Mouse (Mus musculus) G1E (cell line): ENCODE data around the gene Tmem19.

Experiments used
- CTCF ChIP-seq: IDR thresholded peaks from 2 replicates; pipeline ENCODE4 v1.5.1; 2012; ENCODE audit warnings: low read depth, low read length, inconsistent platforms, mixed read lengths
- GATA1 ChIP-seq: IDR thresholded peaks from 2 replicates; pipeline ENCODE4 v1.6.1; 2012; ENCODE audit warnings: borderline replicate concordance, low read length, inconsistent platforms, mixed read lengths
- TAL1 ChIP-seq: conservative IDR thresholded peaks from 2 replicates; pipeline ENCODE4 v1.6.1; 2012; ENCODE audit warnings: low read depth, low read length, inconsistent platforms, mixed read lengths

DNA sequence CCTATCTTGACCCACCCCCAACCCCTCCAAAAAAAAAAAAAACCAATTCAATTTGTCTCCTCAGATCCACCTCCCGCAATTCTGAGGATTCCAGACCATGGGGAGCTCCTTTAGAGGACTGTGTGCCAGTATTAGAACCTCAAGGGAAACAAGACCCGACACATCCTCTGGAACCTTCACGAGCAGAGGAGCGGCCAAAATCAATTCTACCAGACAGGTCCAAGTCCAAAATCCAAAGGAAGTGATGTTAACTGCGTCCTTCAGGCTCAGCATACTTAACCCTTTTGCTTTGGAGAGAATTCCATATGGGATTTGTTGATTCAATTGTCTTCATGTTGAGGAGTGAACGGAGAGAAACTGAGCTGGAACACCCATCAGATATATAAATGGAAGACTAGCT lies 7.3 kb downstream of the Tmem19 start:
- no peak for TF ChIP-seq CTCF
- no peak for TF ChIP-seq GATA1
- no peak for TF ChIP-seq TAL1
